Mouse (Mus musculus) forebrain, postnatal 0 days (tissue): ENCODE results near the gene Cradd. TPM values are rescaled to one million over a fixed set of nuclear protein-coding genes. Genes with fewer than 3 reads are reported as not detected.

ENCODE experiments used
- ATAC-seq: fragments of 200-750 bp; cut with Nextera tagmentation; 2 replicates; pipeline ENCODE4 v1.8.0; 2017; ENCODE audit warnings: mild to moderate bottlenecking, moderate library complexity
- DNase-seq: peaks from one replicate; pipeline ENCODE4 v3.0.0-alpha.2; 2015
- H3K27ac ChIP-seq: fragments of 300-500 bp; sonication (generic); 2 replicates; pipeline ENCODE4 v1.5.1; 2014; ENCODE audit warnings: low read depth, mild to moderate bottlenecking, antibody characterized with exemption, low read length, moderate library complexity, mixed read lengths
- H3K27me3 ChIP-seq: fragments of 300-500 bp; sonication (generic); 2 replicates; pipeline ENCODE4 v1.6.1; 2014; ENCODE audit warnings: mild to moderate bottlenecking, low read length, mixed read lengths; ENCODE audit not compliant: insufficient read depth
- H3K36me3 ChIP-seq: fragments of 300-500 bp; sonication (generic); 2 replicates; pipeline ENCODE4 v1.6.1; 2014; ENCODE audit warnings: mild to moderate bottlenecking, moderate library complexity; ENCODE audit not compliant: insufficient read depth
- H3K4me1 ChIP-seq: fragments of 300-500 bp; sonication (generic); 2 replicates; pipeline ENCODE4 v1.6.1; 2014; ENCODE audit warnings: antibody characterized with exemption; ENCODE audit not compliant: insufficient read depth
- H3K4me2 ChIP-seq: fragments of 300-500 bp; sonication (generic); 2 replicates; pipeline ENCODE4 v1.6.1; 2014; ENCODE audit warnings: low read depth, mild to moderate bottlenecking, moderate library complexity
- H3K4me3 ChIP-seq: fragments of 300-500 bp; sonication (generic); 2 replicates; pipeline ENCODE4 v1.5.1; 2014; ENCODE audit warnings: low read depth, low read length, mixed read lengths
- H3K9ac ChIP-seq: fragments of 300-500 bp; sonication (generic); 2 replicates; pipeline ENCODE4 v1.6.1; 2014; ENCODE audit warnings: mild to moderate bottlenecking
- H3K9me3 ChIP-seq: fragments of 300-500 bp; sonication (generic); 2 replicates; pipeline ENCODE4 v1.6.1; 2016; ENCODE audit warnings: low read length
- CTCF ChIP-seq: sonication (generic); IDR thresholded peaks from 2 replicates; pipeline ENCODE4 v1.5.1; 2016; ENCODE audit warnings: antibody characterized with exemption, control low read depth, low read depth
- WGBS: fragments of 180-500 bp; shearing (Covaris S2); extraction: QIAGEN DNeasy Blood & Tissue Kit; methylation state at CpG from one replicate; pipeline ENCODE4 v1.1.7; 2014; 5-methylcytosine and 5-hydroxymethylcytosine counted together
- polyA plus RNA-seq: library from polyadenylated mRNA; unstranded; fragments of >200 nt; fragmentation: Nextera tagmentation; extraction: Ambion mirVana; gene quantifications from 2 replicates; pipeline ENCODE4 v1.2.1, GENCODE M21; 2015
- total RNA-seq: library from RNA; depleted of rRNA; stranded (reverse); fragments of >200 nt; gene quantifications from 2 replicates; pipeline ENCODE4 v1.2.3, GENCODE M21; 2014

Cradd gene
- total and polyA plus RNA-seq, 2 experiments from 2014 or later, result 8.3 to 10.3 TPM

GRCm38 (mm10) chr10:95281996-95282395 is 41.9 kb downstream of the Cradd start:
- no peak overlapping the region for H3K9ac ChIP-seq
- ATAC-seq, result no peak
- H3K4me2 ChIP-seq, result no peak overlapping the region
- H3K9me3 ChIP-seq, result no peaks in the 10 kb centered on the region
- no peaks in the 10 kb centered on the region for H3K27me3 ChIP-seq
- no peak for TF ChIP-seq CTCF
- no peak for DNase-seq
- no peaks in the 10 kb centered on the region for H3K36me3 ChIP-seq
- WGBS, result 96% methylated on average over 3 of the region's 3 CpGs
- H3K27ac ChIP-seq, result no peak overlapping the region
- H3K4me1 ChIP-seq, result no peaks in the 10 kb centered on the region
- H3K4me3 ChIP-seq, result no peak overlapping the region

- no peaks in the 10 kb centered on the region for H3K4me1 ChIP-seq
- ATAC-seq (no peak), DNase-seq (no peak)
- H3K4me3 ChIP-seq, result no peak overlapping the region
- no peaks in the 10 kb centered on the region for H3K36me3 ChIP-seq
- TF ChIP-seq CTCF, result no peak
- no peaks in the 10 kb centered on the region for H3K27me3 ChIP-seq
- 84% methylated on average over 6 of the region's 6 CpGs for WGBS
- no peak overlapping the region for H3K4me2 ChIP-seq
- H3K9ac ChIP-seq, result no peak overlapping the region
- H3K27ac ChIP-seq, result no peak overlapping the region
- H3K9me3 ChIP-seq, result no peaks in the 10 kb centered on the region
Measured at GRCm38 (mm10) chr10:95281466-95281990, 42.4 kb downstream of the Cradd start.

- DNase-seq, result peak; percentile 47
- TF ChIP-seq CTCF, result no peak
- no peak; the same call in 1 of the 2 replicates for ATAC-seq
- WGBS, result 66% methylated on average over 3 of the region's 3 CpGs
- Histone ChIP-seq H3K27ac (no peak overlapping the region), H3K9me3 (no peaks in the 10 kb centered on the region), H3K9ac (no peak overlapping the region), H3K4me2 (no peak overlapping the region), H3K36me3 (no peaks in the 10 kb centered on the region), H3K4me1 (no peaks in the 10 kb centered on the region), H3K4me3 (no peak overlapping the region), H3K27me3 (no peaks in the 10 kb centered on the region)
Measured at GRCm38 (mm10) chr10:95280327-95280726, 43.6 kb downstream of the Cradd start.

GRCm38 (mm10) chr10:95279459-95279858 is 44.5 kb downstream of the Cradd start:
- DNase-seq (no peak), ATAC-seq (no peak)
- Histone ChIP-seq H3K4me3 (no peak overlapping the region), H3K27ac (no peak overlapping the region), H3K4me2 (no peak overlapping the region), H3K4me1 (no peaks in the 10 kb centered on the region), H3K9ac (no peak overlapping the region), H3K36me3 (no peaks in the 10 kb centered on the region), H3K9me3 (no peaks in the 10 kb centered on the region), H3K27me3 (no peaks in the 10 kb centered on the region)
- WGBS, result 97% methylated on average over 1 of the region's 1 CpGs
- no peak for TF ChIP-seq CTCF

GRCm38 (mm10) chr10:95278085-95278484 is 45.8 kb downstream of the Cradd start:
- WGBS, result 86% methylated on average over 11 of the region's 11 CpGs
- DNase-seq, result no peak
- Histone ChIP-seq H3K4me3 (no peak overlapping the region), H3K4me2 (no peak overlapping the region), H3K9me3 (no peaks in the 10 kb centered on the region), H3K9ac (no peak overlapping the region), H3K27me3 (no peaks in the 10 kb centered on the region), H3K27ac (no peak overlapping the region), H3K36me3 (no peaks in the 10 kb centered on the region), H3K4me1 (no peaks in the 10 kb centered on the region)
- no peak for TF ChIP-seq CTCF
- ATAC-seq, result no peak

- H3K9ac ChIP-seq, result no peak overlapping the region
- no peak for TF ChIP-seq CTCF
- no peak overlapping the region for H3K4me3 ChIP-seq
- no peaks in the 10 kb centered on the region for H3K4me1 ChIP-seq
- no peak overlapping the region for H3K4me2 ChIP-seq
- no peaks in the 10 kb centered on the region for H3K9me3 ChIP-seq
- ATAC-seq, result no peak
- no peaks in the 10 kb centered on the region for H3K36me3 ChIP-seq
- no peaks in the 10 kb centered on the region for H3K27me3 ChIP-seq
- H3K27ac ChIP-seq, result no peak overlapping the region
- no peak for DNase-seq
- WGBS, result 92% methylated on average over 9 of the region's 9 CpGs
Measured at GRCm38 (mm10) chr10:95275488-95275887, 48.4 kb downstream of the Cradd start.

- Histone ChIP-seq H3K27me3 (no peaks in the 10 kb centered on the region), H3K9ac (no peak overlapping the region), H3K27ac (no peak overlapping the region), H3K4me2 (no peak overlapping the region), H3K4me1 (no peaks in the 10 kb centered on the region), H3K36me3 (no peaks in the 10 kb centered on the region), H3K4me3 (no peak overlapping the region), H3K9me3 (no peaks in the 10 kb centered on the region)
- 92% methylated on average over 13 of the region's 13 CpGs for whole genome bisulfite sequencing
- no peak for DNase-seq
- no peak for ATAC-seq
- TF ChIP-seq CTCF, result no peak
Measured at GRCm38 (mm10) chr10:95273226-95273625, 50.7 kb downstream of the Cradd start.
